Mouse (Mus musculus): ENCODE data around the gene Lrguk.

DNA sequence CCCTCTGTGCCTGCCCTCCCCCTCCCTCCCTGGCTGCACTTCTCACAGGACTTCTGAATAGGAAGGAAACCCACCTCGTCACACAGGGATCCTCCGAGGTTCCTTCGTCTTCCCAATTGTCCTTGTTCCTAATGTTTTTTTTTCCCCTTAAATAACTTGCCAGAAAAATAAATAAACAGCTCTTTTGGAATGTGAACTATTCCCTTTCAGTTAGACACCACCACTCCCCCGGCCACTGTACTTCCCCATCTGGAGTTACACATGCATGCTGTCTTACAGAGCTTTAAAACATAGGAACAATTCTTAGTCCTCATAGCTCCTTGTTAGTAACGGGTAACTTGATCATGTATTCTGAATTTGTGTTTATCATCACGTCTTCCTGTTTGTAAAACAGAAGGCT, 116.8 kb downstream of the Lrguk start:
- TF ChIP-seq CTCF (IDR thresholded peaks at IDR 0.05) (no peak), EP300 (IDR thresholded peaks at IDR 0.05; ENCODE audit: insufficient read depth, low read depth, low read length) (no peak)
